Mouse (Mus musculus): ENCODE measurements around the gene Foxp4. TPM values are rescaled to one million over a fixed set of nuclear protein-coding genes. Genes with fewer than 3 reads are reported as not detected.

Gene Foxp4
- polyA plus RNA-seq, 1 experiment, result 50.1 TPM

DNA sequence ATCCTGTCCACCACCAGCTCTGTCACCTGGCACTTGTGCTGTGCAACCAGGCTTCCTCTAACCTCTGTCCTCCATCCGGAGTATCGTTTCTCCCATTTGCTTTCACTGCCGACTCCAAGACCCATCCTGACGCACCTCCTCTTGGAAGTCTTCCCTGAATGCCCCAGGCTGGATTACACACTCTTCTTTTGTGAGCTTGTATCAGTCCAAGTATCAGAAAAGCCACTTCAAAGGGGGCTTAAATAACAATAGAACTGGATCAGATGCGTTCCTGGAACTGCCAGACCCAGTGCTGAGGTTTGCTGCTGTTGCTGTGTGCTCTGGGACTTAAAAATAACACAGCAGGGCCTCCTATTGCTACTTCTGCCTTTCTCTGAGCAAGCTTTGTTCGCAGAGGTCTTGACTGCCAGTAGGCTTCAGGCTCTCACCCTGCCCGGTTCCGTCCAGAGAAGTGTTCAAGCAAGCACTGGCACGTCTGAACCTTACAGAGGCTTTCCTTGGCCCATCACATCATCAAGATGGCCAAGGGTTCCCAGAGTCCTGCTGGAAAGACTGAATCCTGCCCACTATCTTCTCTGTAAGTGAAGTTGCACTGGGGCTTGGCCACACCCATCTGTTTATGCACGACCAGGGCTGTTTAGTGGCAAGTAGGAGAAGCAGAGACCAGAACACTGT is 13.6 kb upstream of the Foxp4 start:
- DNase-seq (ENCODE audit: extremely low spot score in 1 of 2, low spot score in 1 of 2), result no peak

DNA sequence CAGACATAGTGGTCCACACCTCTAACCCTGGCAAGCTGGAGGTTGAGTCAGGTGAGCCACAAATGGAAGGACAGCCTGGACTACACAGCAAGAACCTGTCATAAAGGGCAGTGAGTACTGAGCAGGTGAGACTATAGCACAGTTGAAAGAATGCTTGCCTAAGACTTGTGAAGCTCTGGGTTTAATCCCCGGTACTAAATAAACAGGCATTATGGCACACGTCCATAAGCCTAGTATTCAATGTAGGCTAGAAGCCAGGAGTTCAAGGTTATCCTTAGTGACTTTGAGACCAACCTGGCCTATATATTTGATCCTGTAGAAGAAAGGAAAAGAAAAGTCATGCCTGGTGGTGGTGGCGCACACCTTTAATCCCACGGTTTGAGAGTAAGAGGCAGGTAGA is 12.1 kb upstream of the Foxp4 start:
- no peak for DNase-seq (ENCODE audit: extremely low spot score in 1 of 2, low spot score in 1 of 2)

DNA sequence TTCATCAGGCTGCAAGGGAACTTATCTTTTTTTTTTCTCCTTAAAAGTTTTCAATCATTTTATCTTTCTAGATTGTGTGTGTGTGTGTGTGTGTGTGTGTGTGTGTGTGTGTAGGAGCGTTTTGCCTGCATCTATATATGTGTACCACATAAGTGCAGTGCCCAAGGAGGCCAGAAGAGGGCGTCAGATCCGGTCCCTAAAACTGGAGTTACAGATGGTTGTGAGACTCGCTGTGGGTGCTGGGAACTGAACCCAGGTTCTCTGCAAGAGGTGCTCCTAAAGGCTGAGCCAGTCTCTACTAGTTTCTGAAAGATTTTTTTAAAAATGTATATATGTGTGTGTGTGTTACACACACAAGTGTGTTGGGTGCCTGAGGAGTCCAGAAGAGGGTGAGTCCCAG is 5.0 kb upstream of the Foxp4 start:
- DNase-seq (ENCODE audit: extremely low spot score in 1 of 2, low spot score in 1 of 2), result no peak

DNA sequence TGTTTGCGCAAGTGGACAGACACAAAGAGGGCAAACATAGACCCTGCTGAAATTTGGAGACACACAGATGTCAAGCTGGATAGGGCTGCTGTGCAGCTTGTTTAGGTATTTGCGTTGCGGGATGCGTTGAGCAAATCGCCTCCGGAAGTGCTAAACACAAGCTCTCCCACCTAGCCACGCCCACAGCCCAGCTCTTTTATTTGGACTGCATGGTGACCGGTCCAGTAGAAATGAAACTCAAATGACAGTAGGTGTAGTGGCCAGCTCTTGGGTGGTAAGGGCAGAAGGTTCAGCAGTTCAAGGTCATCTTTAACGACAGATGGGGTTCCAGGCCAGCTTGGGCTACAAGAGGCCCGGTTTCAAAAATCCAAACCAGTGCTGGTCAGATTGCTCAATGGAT is 1.5 kb upstream of the Foxp4 start:
- DNase-seq (ENCODE audit: extremely low spot score in 1 of 2, low spot score in 1 of 2), result no peak

DNA sequence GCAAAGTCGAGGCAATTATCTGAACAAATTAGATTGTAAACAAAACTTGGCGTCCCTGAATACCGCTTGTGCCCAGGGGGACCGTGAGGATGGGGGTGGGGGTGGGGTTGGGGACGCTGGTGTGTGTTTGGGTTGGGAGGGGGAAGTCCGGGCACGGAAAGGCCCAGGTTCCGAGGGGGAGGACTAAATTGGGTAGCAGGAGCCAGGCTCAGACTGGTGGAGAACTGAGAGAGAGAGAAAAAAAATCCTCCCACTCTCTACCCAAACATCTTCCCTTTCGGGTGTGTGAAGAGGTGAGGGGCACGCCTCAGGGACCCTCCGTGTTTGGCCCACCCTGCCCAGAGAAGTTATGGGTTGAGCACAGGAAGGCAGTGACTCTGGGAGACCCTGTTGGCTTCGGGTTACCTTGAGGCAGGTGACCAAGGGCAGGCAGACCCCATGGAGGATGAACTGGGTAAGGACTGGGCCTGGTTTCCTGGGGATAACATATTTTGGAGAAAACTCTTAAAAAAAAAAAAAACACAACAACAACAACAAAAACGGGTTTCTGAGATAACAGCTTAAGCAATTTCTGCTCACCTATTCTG is 988 bp upstream of the Foxp4 start:
- DNase-seq (ENCODE audit: extremely low spot score in 1 of 2, low spot score in 1 of 2), result no peak

DNA sequence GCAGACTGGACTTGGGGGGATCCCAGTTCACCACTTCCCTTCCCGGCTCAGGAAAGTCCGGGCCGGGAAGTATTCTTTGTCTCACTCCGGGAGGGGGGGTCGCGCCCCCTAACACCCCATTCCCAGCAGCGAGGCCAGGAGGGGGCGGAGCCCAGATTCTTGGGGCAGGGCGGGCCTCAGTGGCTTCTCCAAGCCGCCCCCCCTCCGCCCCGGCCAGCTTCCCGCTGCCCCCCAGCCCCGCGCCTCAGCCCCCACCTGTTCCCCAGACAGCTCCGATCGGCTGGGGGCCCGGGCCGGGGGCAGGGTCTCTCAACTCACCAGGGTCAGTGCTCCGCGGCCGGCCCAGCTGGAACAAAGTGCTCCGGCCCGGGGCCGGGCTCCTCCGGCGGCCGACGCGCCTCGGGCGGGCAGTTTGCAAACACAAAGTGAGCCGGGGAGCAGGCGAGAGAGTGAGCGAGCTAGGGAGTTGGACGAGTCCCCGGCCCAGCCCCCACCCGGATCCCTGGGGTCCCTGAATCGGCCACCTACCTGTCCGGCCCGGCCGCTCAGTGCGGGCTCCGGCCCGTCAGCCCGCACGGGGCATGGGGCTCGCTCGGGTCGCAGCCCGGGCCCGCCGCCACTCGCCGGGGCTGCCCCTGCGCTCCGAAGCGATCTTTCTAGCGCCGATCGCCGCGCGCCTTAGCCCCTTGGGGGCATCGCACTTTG is 615 bp downstream of the Foxp4 start:
- DNase-seq (ENCODE audit: extremely low spot score in 1 of 2, low spot score in 1 of 2), result no peak

DNA sequence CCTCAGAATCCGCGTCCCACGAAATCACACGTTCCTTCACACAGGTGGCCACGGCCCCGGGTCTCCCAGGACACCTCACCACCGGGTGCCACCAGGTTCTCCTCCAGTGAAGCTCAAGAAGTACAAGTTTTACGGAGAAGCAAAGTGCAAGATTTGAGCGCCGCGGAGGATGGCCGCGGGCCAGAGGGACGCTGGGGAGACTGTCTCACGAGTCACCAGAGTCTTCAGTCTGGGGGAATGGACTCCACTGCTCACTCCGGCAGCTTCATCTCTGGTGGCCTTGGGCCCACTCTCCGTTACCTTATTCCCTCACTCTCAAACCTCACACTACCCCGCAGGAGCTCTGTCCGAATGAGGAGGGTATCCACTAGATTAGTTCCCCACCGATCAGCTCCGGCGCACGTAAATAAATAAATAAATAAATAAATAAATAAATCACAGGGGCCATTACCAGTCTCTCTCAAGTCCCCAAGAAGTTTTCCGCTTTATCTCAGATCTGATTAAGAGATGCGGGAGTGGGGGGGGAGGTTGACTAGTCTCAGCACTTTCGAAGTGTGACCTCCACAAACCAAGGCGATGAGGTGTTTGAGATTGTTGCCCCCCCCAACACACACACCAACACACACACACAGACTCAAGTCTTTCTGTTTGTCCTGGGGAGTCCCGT is 1.3 kb downstream of the Foxp4 start:
- no peak for DNase-seq (ENCODE audit: extremely low spot score in 1 of 2, low spot score in 1 of 2)

DNA sequence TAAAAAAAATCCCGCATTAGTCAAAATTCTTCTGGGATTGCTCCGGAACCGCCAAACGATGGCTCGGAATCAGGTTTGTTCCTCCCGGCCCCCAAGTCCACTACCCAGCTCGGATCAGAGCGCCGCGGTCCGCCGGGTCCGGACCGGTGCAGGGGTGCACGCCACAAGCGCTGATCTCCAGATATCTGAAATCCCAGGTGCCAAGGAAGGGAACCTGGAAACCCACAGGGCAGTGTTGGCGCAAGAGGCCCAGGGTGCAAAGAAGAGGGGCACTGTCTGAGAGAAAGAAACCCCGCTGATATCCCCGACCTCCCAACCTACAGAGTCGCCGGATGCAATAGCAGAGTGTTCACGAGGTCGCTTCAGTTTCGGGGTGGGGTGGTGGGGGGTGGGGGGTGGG is 1.9 kb downstream of the Foxp4 start:
- no peak for DNase-seq (ENCODE audit: extremely low spot score in 1 of 2, low spot score in 1 of 2)

DNA sequence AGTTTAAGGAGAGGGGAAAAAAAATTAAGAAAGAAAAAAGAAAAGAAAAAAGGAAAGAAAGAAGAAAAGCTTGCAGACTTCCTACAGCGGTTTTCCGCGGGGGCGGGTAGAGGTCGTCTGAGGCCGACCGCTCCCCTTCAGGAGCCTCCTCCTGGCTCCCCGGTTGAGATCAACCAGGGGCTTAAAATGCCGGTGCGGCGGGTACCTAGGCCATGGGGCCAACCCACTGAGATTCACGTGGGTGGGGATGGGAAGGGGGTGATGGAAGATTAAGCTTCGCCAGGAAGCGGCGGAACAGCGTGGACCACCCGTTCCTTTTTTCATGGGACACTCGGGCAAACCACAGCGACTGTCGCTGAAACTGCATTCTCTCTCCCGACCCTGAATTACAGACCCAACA is 2.3 kb downstream of the Foxp4 start:
- DNase-seq (ENCODE audit: extremely low spot score in 1 of 2, low spot score in 1 of 2), result no peak

DNA sequence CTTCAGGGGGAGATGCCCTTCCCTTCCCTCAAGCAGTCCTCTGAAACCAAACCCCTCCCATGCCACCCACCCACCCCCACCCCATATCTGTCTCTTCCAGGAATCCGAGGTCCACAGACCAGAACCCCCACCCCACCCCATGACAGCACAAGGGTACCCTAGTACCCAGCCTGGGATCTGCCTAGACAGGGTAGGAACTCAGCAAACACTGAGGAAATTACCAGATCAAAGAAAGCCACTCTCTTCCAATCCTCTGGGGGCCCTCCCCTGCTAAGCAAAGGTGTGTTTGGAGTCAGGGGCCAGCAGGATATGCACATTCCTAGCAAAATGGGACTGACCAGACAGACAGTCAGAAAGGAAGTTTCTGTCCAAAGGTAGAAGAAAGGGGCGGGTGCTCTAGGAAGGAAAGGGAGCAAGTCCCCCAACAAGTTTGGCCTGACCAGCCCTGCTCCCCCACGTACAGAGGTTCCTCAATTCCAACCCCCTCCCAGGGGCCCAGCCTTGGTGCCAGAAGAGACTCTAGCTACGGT is 3.2 kb downstream of the Foxp4 start:
- no peak for DNase-seq (ENCODE audit: extremely low spot score in 1 of 2, low spot score in 1 of 2)

DNA sequence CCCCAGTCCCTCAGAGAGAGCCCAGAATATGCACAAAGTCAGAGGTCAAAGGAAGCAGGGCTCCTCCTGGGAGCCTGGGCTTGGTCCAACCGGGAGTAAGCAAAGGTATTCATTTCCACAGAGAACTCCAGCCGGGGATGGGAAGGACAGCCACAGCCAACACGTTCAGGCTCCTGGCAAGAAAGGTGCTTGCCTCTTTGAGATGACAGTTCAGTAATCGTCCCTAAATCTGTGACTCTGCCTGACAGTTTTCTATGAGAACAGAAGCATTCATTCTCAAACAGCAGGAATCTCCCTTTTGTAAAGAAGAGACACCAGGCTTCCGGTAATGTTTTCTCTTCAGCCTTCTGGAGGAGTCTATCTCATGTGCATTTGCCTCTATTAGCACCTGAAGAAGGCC is 4.6 kb downstream of the Foxp4 start:
- DNase-seq (ENCODE audit: extremely low spot score in 1 of 2, low spot score in 1 of 2), result no peak

DNA sequence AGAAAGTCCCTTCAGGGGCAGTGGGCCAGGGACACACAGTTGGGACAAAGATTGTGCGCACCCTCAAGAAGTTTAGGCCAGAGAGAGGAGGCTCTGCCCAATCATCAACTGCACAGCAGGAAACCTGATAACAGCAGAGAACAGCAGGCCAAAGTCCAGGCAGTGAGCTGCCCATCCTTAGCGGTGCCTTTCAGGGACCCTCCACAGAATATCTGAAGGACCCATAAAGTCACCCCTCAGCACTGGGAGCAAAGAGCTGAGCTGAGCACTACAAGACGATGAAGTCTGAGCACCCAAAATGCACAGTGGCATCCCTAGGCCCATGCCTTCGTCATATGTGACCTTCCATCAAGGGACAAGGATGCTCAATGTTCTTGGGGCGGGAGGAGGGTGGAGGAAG is 6.5 kb downstream of the Foxp4 start:
- no peak for DNase-seq (ENCODE audit: extremely low spot score in 1 of 2, low spot score in 1 of 2)

DNA sequence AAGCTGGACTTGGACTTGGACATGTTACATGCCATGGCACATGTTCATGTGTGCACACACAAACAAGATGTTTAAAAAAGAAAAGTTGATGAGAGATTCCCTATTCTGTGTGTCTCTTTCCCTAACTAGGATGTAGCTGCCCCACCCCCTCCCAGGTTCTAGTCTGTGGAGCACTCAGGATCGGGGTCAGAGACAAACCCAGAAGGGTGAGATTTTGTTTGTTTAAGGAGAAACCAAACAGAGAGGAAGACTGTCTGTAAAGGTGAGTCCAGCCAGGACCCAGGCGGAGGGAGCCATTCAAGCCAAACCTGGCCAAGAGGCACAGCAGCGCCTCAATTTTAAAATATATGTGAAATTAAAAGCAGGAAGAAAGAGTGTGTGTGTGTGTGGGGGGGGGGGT is 7.2 kb downstream of the Foxp4 start:
- no peak for DNase-seq (ENCODE audit: extremely low spot score in 1 of 2, low spot score in 1 of 2)

DNA sequence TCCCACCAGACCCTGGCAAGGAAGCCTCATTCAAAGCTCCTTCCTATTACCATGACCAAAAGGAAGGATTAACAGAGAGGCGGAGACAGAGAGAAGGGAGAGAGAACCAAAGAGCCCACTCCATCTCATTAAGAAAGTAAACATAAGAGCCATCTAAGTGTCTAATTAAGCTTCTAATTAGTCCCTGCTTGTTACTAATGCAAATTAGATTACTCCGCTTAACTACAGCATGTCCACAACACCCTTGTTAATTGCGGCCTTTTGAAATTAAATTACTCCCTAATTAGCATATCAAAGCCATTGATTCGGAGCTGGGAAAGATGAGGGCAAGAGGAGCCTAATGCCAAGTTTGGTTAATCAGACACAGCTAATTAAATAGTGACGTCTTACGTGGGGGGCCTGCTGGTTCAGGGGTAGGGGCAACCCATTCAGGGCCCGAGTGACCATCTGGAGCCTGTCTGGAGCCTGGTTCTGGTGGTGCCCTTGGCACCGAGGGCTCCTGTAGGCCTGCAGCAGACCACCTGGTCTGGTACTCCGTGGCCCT is 9.7 kb downstream of the Foxp4 start:
- no peak for DNase-seq (ENCODE audit: extremely low spot score in 1 of 2, low spot score in 1 of 2)

DNA sequence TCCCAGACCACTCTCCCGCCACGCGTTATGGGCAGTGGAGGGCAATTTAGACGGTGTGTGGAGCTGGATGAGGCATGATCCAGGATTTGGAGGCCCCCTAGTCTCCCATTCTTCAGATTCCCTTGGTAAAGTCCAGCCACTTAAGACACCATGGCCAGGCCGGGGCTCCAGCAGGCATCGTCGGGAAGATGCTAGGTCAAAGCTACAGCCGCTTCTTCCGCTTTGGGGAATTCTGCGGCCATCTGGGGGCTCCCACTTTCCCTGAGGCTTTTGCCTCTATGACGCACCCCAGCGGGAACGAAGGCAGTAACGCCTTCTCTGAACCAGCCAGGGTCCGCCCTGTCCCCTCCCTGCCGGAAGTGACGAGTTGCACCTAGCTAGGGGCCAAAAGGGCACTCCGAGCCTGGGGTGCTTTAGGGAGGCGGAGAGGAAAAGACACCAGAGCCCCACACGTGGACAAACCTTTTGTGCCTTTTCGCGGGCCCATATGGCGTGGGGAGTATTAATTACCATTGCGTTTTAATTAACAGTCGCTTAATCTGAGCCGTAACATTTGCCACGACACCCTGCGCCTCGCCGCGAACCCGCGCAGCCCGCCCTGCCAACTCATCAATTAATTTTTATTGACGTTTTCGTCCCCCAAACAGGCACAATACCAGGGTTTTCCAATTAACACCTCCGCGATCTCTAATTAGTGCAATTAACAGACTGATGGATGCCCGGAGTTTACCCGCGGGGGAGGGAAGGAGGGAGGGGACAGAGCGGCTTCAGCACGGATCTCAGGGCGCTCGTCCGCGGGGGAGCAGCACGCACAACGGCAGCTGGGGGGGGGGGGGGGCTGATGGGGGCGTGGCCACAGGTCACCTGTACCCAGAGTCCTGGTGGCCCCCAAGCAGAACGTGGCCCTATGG is 15.1 kb downstream of the Foxp4 start:
- DNase-seq (ENCODE audit: extremely low spot score in 1 of 2, low spot score in 1 of 2), result no peak

DNA sequence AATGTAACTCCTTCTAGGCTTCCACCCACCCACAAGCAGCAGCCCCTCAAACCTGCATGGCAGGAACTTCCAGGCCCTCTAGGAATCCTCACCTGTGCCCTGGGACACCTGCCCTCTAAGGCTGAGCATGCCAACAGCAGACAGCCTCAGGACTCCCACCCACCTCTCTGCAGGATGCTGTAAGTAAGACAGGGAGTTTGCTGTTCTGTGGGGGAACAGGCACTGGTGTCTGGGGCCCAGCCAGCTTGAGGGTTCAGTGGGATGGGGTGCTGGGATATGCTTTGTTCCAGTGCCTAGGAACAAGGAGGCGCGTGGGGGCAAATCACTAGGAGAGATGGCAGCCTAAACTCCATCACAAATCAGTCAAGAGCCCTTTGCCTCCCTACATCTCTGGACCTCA is 16.4 kb downstream of the Foxp4 start:
- DNase-seq (ENCODE audit: extremely low spot score in 1 of 2, low spot score in 1 of 2), result no peak

DNA sequence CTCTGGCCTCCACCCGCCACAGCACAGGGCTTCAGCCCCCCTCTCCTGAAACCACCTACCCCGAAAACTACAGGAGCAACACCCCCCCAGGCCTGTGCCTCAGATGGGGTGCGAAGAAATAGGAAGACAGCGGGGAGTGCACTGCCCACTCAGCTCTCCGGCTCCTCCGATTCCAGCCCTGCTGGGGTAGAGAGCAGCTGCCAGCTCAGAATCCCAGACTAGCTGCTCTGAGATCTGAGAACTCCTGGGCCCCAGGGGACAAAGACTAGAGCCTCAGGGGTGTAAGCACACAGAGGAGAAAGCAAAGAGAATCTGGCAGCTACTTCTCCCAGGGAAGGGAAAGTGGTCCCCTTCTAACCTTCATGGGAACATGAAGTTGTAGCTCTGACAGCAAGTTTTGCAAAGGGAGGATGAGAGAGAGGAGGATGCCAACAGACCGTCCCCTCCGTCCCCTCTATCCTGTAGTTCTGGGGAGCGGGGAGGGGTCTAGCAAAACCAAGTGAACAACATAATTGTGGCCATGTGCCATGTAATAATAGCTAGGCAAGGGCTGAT is 17.0 kb downstream of the Foxp4 start:
- no peak for DNase-seq (ENCODE audit: extremely low spot score in 1 of 2, low spot score in 1 of 2)

DNA sequence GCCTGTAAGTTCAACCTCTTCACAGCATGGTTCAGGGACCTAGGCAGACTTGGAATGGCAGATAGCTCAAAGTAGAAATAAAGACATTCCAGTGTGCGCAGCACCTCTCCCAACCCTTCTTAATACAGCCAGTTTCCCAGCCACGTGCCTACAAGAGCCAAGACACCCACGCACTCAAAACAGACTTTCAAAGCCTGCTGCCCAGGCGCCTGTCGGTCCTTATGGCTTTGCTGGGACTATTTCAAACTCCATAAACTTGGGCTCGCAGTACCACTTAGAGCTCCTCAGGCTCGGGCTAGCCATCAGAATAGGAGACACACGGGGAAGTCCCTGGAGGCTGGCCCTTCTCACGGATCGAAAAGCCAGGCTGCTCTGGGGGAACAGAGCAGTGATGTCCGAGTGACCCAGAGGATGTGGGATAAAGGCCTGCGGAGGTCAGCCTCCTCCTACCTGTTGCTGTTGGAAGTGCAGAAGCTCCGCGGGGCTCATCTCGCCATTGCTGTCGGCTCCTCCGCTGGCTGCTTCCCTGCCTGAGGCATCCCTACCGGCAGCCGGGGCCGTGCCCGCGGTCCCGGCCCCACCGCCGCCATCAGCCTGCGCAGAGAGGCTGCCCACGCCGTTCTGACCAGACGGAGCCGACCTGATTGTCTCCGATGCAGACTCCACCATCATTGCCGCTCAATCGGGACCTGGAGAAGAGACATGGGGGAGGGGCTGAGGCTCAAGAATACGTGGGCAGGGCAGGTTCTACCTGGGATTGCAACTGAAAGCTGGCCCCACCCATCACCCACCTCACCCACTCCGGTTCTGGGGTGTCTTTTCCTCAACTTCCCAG is 20.4 kb downstream of the Foxp4 start:
- no peak for DNase-seq (ENCODE audit: extremely low spot score in 1 of 2, low spot score in 1 of 2)

DNA sequence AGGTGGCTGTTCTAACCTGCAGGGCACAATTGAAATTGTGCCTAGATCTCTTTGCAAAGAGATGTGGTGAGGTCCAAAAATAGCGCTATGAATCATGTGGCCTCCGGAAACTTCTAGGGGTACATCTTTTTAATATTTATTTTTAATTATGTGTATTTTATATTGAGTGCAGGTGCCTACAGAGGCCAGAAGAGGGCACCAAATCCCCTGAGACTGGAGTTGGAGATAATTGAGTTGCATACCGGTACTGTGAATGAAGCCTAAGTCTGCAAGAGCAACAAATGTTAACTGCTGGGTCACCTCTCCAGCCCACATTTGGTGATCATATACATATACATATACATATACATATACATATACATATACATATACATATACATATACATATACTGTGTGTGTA is 22.7 kb downstream of the Foxp4 start:
- no peak for DNase-seq (ENCODE audit: extremely low spot score in 1 of 2, low spot score in 1 of 2)

Data from frontal cortex, adult 2 months (tissue).